Mouse (Mus musculus) mouse trophoblast stem cell (cell line): ENCODE measurements around the gene Top2b.

Experiments
- in situ Hi-C, 2 experiments: fragments of 300-500 bp; cut with MseI, MboI; formaldehyde crosslinking; loops; 2 replicates in 1 of 2; 3 replicates in 1 of 2; pipeline ENCODE4 v1.15.1; 2025

Gene Top2b

DNA sequence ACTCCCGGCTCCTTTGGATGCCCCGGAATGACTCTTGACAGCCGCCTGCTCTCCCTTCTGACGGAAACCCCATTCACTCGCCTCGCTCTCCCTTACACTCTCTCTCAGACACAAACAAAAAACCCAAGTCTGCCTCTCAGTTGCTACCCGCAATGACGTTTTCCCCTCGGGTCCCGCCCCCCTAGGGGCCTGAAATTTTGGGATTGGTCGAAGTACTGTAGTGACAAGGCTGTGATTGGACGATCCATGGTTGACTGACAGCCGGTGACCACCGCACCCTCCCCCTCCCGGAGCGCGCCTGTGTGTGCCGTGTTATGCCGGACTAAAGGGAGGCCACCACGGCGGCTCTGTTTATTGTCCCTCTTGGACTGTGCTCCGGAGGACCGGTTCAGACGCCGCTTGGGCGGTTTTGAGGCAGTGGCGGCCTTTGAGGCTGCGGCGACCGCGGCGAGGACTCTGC is at the start of gene Top2b:
Gene Top2b, plus strand, starts transcription at position 302 of the 460 bp plus-strand sequence.
- in situ Hi-C loops = no loop called here

DNA sequence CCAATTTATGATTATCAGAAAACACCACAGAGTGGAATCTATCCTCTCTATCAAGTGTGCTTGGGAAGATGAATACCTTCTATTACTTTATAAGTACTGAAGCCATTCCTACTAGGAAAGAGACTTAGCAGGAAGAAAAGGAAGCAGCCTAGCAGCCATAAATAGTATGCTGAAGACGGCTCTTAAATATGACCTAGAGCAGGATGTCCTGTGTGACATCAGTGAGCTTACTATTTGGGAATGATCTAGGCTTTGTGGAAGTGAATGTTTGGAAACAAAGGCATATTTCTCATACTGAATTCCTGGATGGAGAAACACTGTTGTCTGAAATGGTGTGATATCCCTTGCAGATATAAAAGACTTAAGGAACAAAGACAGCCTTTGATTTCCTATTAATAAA is 48.3 kb upstream of the Top2b start:
- in situ Hi-C loops = no loop called here

DNA sequence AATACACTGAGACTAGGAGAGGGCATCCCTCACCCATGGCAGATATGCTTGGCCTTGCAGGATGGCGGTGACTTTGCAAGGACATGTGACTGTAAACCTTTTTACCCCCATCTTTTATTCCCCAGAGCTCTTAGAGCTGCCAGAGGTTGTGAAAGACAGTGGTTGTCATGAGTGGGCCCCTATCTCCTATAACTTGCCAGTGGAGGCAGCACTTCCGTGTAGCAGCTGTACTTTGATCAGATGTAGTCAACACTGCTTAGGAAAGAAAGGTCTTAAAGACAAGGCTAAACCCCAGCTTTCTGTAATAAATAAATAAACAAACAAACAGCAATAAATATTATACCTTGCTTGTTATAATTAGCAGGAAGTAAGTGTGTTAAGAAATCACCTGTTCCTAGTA is 45.2 kb upstream of the Top2b start:
- in situ Hi-C loops = no loop called here

DNA sequence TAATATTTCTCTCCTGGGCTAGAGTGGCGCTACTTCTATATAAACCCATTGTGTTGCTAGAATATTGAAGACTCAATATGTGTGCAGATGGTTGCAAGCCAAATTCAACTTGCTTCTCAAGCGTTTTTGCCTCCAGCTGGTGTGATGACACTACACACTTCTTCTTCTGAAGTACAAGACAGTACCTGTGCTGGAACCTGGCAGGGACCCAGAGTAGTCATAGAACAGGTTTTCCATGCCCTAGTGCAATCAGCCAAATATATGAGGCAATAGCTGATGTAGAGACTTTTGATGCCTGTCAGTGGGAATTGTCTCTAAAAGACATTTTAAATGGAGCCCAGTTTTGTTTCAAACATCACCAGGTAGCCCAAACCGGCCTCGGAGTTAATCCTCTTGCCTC is 40.6 kb upstream of the Top2b start:
- in situ Hi-C loops = no loop called here

DNA sequence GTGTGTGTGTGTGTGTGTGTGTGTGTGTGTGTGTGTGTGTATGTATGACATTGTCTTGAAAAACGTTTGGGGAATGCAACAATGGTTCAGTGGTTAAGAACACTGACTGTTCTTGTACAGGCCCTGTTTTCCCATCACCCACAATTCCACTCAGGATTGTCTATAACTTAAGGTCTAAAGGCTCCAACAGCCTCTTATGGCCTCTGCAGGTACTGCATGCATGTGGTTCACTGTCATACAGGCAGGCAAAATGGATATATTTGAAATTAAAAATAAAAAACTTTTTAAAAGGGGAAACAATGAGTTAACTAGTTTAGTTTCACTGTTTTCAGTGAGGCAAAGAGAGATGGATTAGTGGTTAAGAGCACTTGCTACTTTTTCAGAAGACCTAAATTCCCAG is 39.8 kb upstream of the Top2b start:
- in situ Hi-C loops = no loop called here

DNA sequence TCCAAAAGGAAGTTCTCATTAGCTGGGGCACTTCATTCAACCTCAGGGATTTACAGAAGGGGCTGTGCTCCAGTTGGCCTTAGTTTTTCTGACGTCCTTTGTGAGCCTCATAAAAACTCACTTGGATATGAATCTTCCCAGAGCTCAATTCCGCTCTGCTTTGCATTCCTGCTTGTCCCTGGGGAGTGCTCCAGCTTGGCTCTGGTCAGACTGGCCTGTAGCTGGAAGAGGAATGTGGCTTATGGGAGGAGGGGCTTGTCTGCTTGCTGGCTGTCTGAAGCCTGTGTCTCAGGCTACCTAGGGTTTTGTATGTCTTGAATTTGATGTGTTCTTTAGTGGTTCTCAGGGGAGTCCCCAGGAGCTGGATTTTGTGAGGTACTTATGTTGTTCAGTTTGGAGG is 36.4 kb upstream of the Top2b start:
- in situ Hi-C loops = no loop called here

DNA sequence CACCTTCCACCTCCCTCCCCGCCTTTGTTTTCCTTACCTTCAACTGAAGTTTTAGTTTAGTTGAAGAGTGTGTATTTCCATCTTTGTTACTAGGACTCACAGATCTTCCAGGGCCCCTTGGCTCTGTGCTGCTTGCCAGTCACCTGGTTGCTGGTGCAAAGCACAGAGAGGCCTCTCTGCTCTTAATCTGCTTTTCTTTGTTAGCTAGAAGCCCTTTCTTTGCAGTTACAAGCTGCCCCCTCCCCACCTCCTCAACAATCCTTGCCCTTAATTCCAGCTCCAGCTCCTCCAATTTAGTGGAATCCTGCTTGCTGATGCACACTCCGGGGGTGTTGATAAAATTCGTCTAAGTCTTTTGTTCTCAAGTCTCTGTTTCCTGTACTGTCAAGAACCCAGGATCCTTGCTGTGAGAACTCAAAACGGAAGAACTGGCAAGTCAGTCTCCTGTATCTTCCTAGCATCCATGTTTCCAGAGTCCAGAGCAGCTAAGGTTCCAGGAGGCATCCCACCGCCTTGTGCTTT is 36.0 kb upstream of the Top2b start:
- in situ Hi-C loops = no loop called here

DNA sequence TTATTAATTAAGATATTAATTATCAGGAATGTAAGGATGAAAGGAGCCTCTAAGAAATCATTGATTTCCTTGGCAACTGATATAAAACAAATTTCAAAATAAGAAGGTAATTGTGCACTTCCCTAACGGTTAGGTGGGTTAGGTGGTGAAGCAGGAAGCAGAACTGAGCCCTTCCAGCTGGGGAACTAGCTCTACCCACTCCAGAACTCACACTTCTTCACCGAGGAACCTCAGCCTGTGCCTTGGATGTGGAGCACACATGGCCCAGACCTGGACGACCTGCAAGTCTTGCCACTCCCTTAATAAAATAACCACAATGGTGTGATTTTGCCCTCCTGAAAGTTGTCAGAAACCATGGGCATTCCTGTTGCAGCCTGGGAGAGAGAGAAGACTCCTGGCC is 35.2 kb upstream of the Top2b start:
- in situ Hi-C loops = no loop called here

DNA sequence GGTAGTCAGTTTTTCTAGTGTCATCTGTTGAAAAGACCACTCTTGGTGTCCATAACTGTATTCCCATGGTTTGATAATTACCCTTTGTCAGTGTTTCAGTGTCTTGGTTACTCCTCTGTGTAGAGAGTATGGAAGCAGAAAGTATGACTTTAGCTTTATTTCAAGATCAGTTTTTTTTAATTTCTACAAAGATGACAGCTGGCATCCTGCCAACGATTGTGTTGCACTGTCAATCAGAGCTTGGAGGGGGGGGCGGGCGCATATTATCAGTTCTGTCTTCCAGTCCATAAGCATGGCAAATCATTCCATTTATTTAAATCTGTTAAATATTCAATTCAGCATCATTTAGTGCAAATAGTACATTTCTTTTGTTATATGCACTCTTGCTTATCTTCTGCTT is 30.7 kb upstream of the Top2b start:
- in situ Hi-C loops = no loop called here

DNA sequence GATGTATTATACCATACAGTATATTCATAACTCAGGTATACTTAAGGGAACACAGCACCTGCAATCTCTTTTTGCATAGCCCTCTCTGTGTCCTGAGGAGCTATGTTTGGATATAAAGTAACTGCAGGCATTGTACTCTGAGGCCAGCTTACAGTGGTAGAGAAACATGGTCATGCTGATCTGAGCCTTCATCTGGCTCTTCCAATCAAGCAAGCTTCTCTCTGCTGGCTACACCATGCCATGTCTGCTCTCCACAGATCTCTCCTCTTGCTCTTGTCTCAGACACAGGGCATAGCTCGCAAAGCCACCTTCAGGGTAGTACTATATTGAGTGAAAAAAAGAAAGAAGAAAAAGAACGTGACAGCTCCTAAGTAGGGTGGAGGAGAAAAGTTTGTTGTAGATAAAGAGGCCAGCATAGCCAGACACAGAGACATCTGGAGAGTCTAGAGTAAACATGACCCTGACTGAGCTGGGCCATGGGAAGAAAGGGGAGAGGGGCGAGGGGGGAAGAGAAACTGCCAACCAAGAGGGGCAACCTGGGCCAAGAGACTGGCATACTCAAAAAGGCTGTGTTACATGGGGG is 29.1 kb upstream of the Top2b start:
- in situ Hi-C loops = no loop called here

DNA sequence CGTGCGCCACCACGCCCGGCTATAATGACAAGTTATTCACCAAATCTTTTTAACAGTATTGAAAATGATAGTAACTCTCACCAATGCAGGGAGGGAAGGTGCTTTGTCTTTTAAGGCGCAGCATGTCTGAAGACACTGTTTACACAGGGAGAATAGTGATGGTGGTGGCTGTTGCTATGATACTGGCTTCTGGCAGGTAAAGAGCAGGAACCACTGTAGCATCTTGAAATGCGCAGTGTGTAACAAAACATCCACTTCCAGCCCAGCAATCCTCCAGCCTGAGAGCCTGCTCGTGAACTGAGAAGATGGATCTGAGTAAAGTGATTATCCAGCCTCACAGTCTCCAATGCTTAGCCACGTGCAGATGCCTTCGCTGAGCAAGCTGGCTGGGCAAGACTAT is 17.5 kb upstream of the Top2b start:
- in situ Hi-C loops = no loop called here

DNA sequence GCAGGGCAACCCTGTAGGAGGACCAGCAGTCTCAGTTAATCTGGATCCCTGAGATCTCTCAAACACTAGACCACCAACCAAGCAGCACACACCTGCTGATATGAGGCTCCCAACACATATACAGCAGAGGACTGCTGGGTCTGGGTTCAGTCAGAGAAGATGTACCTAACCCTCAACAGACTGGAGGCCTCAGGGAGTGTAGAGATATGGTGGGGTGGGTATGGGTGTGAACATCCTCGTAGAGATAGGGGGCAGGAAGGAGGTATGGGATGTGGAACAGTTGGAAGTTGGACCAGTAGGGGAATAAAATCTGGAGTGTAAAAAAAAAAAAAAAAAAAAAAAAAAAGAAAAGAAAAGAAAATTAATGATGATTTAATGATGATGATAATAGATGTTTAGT is 5.3 kb upstream of the Top2b start:
- in situ Hi-C loops = no loop called here

DNA sequence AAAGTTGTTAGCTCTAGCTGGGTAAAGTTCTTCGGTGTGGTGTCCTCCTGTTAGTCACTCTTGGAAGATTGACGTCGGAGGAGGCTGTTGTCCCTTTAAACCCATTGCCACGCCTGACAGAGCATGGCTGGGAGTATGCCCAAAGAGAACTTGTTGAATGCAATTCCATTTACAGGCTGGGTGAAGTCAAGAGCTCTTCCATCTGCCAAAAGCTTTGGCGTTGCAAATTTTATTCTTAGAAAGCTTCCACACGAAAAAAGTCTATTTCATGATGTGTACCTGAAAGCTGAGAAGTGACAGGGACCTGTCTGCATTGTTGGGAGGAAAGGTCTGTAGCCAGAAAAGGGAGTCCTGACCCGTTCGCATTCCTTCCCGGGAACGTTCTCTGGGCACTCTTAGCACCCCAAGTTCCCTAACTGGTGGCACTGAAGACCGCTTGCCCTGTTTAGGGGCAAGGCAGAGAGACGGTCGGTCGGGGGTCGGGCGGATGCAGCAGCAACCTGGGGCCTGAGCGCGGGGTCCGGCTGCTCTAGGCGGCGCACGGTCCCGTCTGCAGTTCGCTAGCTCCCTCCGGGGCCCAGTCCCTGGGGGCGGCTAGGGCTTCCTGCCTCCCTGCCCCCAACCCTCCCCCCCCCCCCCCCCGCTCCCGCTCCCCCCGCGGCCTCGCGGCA is 683 bp upstream of the Top2b start:
- in situ Hi-C loops = no loop called here

DNA sequence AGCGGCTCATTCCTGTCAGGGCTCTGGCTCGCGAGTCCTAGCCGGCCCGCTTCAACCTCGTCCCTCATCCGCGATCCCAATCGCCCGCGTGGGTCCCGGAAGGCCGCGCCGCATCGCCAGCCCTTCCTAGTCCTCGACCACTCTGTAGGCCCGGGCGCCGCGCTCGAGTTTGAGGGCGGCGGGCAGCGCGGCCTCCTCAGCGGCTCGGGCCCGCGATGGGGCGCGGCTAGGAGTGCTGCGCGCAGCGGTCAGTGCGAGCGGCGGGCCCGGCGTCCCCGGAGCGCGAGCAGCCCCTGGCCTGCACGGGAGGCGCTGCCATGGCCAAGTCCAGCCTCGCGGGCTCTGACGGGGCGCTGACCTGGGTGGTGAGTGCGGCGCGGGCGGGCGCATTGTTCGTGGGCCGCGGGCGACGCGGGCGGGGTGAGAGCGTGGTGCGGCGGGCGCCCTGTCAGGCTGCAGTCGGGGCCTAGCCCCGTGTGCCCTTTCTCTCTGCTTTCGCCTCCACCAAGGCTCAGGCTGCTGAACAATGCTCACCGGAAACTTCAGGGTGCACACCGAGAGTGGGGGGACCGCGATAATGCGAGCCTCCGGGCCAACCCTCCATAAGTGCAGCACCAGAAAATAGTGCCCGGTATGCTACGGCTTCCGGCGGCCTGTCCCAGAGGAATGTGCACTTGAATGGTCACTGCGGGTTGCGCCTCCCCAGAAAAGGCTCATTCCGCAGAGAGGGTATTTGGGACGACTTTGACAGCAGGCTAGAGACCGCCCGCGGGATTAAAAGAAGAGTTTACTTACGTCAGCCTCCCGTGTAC is 589 bp downstream of the Top2b start:
- in situ Hi-C loops = no loop called here

DNA sequence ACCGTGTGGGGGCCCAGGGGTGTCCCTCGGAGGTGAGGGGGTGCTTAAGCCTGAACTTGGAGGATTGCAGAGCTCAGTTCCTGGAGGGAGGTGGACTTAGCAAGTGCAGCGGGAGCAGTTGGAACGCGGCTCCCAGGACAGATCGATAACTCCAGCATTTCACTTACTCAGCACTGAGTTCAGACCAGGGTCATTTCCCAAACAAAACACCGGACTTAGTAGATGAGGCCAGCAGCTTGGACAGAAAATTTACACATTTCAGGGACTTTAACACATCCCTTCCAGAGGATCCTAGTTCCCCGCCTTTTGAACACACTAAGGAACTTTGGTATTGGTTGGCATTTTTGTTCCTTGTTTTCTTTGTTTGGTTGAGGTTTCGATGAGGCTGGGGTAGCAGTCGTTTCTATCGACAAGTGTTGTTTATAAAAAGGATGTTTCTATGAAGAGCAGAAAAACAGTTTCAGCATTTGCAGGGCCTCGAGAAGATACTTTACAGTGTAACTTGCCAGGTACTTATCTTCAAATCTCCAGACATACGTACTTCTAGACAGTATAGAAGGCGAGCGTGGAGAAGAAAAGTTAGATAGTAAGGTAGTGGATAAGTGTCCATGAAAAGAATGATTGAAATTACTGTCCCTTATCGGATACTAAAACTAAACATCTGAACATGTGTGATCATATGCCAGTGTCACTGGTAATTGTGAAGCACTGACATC is 1.4 kb downstream of the Top2b start:
- in situ Hi-C loops = no loop called here

DNA sequence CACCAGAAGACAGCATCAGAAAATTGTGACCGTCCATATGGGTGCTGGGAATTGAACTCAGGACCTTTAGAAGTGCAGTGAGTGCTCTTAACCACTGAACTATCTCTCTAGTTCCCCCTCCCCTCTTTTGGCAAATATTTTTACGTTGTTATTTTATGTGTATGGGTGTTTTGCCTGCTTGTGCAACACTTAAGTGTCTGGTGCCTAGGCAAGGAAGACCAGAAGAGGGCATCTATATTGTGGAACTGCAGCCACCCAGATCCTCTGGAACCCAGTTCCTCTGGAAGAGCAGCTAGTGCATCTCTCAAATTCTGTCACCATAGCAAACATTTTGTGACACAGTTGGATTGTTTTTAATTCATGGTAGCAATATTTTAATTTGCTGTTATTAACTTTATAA is 2.0 kb downstream of the Top2b start:
- in situ Hi-C loops = no loop called here

DNA sequence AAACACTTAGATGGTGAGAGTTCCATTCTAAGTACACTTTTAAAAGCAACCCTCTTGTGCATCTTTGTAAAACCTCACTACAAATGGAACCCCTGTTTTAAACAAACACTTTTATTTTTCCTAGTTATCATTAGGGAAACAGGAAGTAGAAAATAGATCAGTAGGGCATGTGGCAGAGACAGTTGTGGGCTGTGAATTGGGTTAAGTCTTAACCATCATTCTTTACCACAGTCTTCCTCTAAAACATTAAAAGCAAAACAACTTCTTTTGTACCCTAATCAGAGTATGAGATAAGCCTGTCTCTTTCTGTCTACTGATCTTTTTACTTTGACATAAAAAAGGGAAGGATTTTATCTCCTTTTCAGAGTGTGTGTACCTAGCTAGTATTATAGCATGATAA is 7.8 kb downstream of the Top2b start:
- in situ Hi-C loops = no loop called here

DNA sequence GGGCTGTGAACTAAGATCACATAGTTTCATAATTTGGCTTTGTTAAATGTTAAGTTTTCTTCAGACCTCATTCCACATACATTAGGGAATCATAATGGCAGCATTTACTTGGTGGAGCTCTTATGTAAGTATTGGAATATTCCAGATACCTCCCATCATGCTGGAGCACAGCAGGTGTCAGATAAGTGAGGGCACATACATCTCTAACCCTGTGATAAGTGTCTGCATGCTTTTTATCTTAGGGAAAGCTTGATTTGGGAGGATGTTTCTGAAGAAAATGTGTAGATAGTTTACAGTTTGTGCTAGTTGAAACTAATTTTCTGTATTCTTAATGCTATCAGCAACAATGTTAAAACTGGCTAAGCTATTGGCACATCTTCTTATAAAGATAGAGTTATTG is 8.2 kb downstream of the Top2b start:
- in situ Hi-C loops = no loop called here

DNA sequence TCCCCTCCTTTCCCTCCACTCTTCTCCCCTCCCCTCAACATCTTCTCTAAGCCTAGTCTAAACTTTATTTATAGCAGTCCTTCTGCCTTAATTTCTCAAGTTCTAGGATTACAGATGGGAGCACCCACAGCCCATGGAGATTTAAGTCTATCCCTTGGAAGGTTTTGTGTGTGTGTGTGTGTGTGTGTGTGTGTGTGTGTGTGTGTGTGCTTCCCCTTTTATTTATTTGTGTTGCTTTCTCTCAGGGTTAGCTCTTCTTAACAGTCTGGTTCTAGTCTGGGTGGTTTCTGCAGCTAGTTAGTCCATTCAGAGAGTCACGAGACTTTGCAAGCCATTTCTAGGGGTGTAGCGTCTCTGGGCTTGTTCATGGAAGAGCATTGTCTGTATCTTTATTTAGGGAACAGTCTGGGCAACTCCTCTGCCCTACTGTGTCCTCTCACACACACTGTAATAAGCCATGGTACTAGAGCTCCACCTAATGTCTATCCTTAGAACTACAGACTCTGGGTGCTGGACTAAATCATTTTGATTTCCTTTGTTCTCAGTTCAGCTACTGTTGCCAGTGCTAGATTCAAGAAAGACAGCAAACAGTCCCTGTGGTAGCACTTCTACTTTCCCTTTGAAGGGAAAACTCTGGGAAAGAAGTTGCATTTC is 15.1 kb downstream of the Top2b start:
- in situ Hi-C loops = no loop called here

DNA sequence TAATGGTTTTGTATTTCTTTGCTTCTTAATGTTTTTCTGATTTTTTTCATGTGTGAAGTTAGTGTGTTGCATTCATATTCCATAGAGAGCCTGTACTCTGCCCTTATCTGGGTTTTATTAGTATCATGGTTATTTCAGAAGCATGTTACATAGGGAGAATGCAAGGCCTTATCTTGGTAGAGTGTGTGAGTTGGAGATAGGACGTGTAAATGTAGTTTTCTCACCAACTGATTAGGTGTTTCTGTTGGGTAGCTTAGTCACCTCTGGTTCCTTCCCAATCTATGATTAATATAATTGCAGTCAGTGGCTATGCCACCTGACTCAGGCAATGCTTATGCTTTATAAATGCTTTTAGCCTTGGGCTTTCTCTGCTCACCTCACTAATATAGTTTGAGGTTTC is 19.8 kb downstream of the Top2b start:
- in situ Hi-C loops = no loop called here

DNA sequence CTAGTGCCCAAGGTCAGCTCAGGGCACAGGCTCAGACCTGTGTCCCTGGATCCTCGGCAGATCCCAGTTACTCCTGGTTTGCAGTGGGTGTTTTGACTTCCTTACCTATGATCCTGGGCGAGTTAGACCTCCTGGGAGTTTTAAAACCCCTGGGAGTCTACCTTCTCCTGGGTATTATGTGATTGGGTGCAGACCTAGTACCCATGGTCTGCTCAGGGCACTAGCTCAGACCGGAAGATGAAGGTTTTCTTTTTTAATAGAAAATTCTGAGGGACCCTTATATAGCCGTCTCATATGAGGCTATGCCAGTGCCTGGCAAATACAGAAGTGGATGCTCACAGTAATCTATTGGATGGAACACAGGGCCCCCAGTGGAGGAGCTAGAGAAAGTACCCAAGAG is 40.2 kb downstream of the Top2b start:
- in situ Hi-C loops = no loop called here

DNA sequence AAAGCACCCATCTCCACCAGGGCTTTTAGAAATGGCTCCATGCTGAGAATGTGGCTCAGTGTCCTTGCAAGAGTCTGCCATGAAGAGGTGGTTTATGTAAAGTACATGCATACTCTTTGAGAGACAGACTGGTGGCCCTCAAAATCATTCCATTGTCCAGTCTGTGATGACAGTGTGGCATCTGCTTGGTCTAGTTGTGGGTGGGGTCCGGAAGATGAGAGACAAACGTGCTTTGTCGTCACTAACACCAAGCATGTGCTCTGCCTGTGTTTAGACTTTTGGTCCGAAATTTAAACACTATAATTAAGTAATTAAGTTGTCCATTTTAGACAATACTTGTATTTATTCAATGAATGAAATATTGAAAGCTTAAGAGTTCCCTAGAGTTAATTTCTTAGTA is 49.2 kb downstream of the Top2b start:
- in situ Hi-C loops = no loop called here
